Mouse (Mus musculus) myocyte (in vitro differentiated cells): ENCODE results near the gene Swap70.

Experiments
- CEBPB ChIP-seq: IDR thresholded peaks from 2 replicates; pipeline ENCODE4 v1.6.1; 2011; ENCODE audit warnings: mild to moderate bottlenecking, moderate library complexity; ENCODE audit not compliant: poor library complexity, insufficient read depth, severe bottlenecking
- E2F4 ChIP-seq: IDR thresholded peaks from one replicate; pipeline ENCODE4 v1.6.1; 2011; ENCODE audit warnings: mild to moderate bottlenecking, control low read depth, moderate library complexity; ENCODE audit not compliant: insufficient read depth
- MAX ChIP-seq: IDR thresholded peaks from one replicate; pipeline ENCODE4 v1.6.1; 2011; ENCODE audit warnings: low read depth, mild to moderate bottlenecking, control low read depth
- MYOD1 ChIP-seq, 3 experiments: IDR thresholded peaks; one replicate each; pipeline ENCODE4 v1.6.1; 2011; ENCODE audit warnings: control low read depth in 2 of 3, low read depth in 2 of 3, mild to moderate bottlenecking in 2 of 3, moderate library complexity in 1 of 3; ENCODE audit not compliant: insufficient read length in 2 of 3, control insufficient read depth in 1 of 3
- MYOG ChIP-seq, 3 experiments: IDR thresholded peaks; one replicate each; pipeline ENCODE4 v1.6.1; 2011; ENCODE audit warnings: control low read depth in 2 of 3, low read depth in 2 of 3, mild to moderate bottlenecking in 2 of 3; ENCODE audit not compliant: insufficient read length in 2 of 3, control insufficient read depth in 1 of 3, insufficient read depth in 1 of 3
- POLR2A ChIP-seq: IDR thresholded peaks from one replicate; pipeline ENCODE4 v1.6.1; 2011; ENCODE audit warnings: low read depth, mild to moderate bottlenecking, control low read depth, moderate library complexity; ENCODE audit not compliant: insufficient read length
- POLR2AphosphoS2 ChIP-seq: IDR thresholded peaks from one replicate; pipeline ENCODE4 v1.6.1; 2011; ENCODE audit warnings: low read depth, control low read depth; ENCODE audit not compliant: insufficient read length
- REST ChIP-seq: IDR thresholded peaks from one replicate; pipeline ENCODE4 v1.6.1; 2011; ENCODE audit warnings: mild to moderate bottlenecking, control low read depth, moderate library complexity; ENCODE audit not compliant: insufficient read depth, insufficient read length
- SRF ChIP-seq: IDR thresholded peaks from one replicate; pipeline ENCODE4 v1.6.1; 2011; ENCODE audit warnings: low read depth; ENCODE audit not compliant: control insufficient read depth, insufficient read length
- TCF12 ChIP-seq: IDR thresholded peaks from one replicate; pipeline ENCODE4 v1.6.1; 2011; ENCODE audit warnings: mild to moderate bottlenecking, control low read depth; ENCODE audit not compliant: poor library complexity, insufficient read depth, severe bottlenecking
- TCF3 ChIP-seq: IDR thresholded peaks from one replicate; pipeline ENCODE4 v1.6.1; 2011; ENCODE audit warnings: low read depth, control low read depth; ENCODE audit not compliant: insufficient read length
- USF1 ChIP-seq: IDR thresholded peaks from one replicate; pipeline ENCODE4 v1.6.1; 2011; ENCODE audit warnings: low read depth, mild to moderate bottlenecking, control low read depth, moderate library complexity

DNA sequence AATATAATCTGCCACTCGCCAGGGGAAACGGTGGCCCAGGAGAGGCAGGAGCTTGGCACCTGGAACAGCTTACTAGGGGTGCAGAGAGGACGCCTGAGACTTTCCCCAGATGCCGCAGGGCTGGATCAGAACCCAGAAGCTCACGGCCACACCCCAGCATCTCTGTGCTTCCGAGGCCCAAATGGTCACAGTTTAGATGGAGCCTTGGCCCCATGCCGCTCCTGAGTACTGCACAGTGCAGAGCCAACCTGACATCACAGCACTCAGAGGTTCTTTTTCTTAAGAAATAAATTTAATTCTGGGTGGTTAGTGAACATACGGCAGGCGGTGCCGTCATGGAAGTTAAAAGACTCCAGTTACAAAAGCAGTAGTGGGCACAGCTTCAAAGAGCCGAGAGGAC is 86.2 kb downstream of the Swap70 start:
- TF ChIP-seq POLR2A (no peak), MAX (no peak), USF1 (no peak), POLR2AphosphoS2 (no peak), E2F4 (no peak), TCF12 (no peak), SRF (no peak), CEBPB (no peak), MYOD1 (IDR thresholded peaks at IDR 0.05; ENCODE audit: control insufficient read depth in 1 of 3, insufficient read length in 2 of 3, low read depth in 2 of 3) (no peak), MYOG (IDR thresholded peaks at IDR 0.05; ENCODE audit: control insufficient read depth in 1 of 3, insufficient read depth in 1 of 3, insufficient read length in 2 of 3, low read depth in 2 of 3) (no peak), TCF3 (no peak), REST (no peak)
